Mouse (Mus musculus) A20 (cell line): Measurements from ENCODE around the gene Olfr1413.

Experiments
- DNase-seq: peaks from one replicate; pipeline ENCODE4 v3.0.0-alpha.2; 2011; ENCODE audit warnings: low read depth, low spot score

Gene Olfr1413

GRCm38 (mm10) chr1:92571022-92571421 is at the start of gene Olfr1413:
Gene Olfr1413, plus strand, starts transcription at chr1:92571322.
- DNase-seq = no peak

- peak; percentile 48 for DNase-seq
Observed at GRCm38 (mm10) chr1:92521376-92521775, 49.7 kb upstream of the Olfr1413 start.

GRCm38 (mm10) chr1:92523764-92524163 is 47.4 kb upstream of the Olfr1413 start:
- DNase-seq = no peak

GRCm38 (mm10) chr1:92536972-92537371 is 34.1 kb upstream of the Olfr1413 start:
- peak; percentile 89 for DNase-seq

- peak; percentile 41 for DNase-seq
Observed at GRCm38 (mm10) chr1:92539071-92539470, 32.1 kb upstream of the Olfr1413 start.

GRCm38 (mm10) chr1:92545929-92546328 is 25.2 kb upstream of the Olfr1413 start:
- DNase-seq = no peak

GRCm38 (mm10) chr1:92585479-92585878 is 14.4 kb downstream of the Olfr1413 start, which contains the start of gene Olfr1412:
Gene Olfr1412, plus strand, starts transcription at chr1:92585779.
- no peak for DNase-seq

- DNase-seq = no peak
Observed at GRCm38 (mm10) chr1:92594111-92594510, 23.0 kb downstream of the Olfr1413 start, which contains the start of gene Olfr1411. Gene Olfr1411, plus strand, starts transcription at chr1:92594411.

GRCm38 (mm10) chr1:92596019-92596418 is 24.9 kb downstream of the Olfr1413 start:
- DNase-seq = no peak

GRCm38 (mm10) chr1:92605482-92605881 is 34.4 kb downstream of the Olfr1413 start, which contains the start of gene Olfr1410:
Gene Olfr1410, plus strand, starts transcription at chr1:92605782.
- no peak for DNase-seq

- DNase-seq = no peak
Observed at GRCm38 (mm10) chr1:92607711-92608110, 36.6 kb downstream of the Olfr1413 start.

GRCm38 (mm10) chr1:92611008-92611407 is 39.9 kb downstream of the Olfr1413 start:
- DNase-seq = peak; percentile 67

GRCm38 (mm10) chr1:92613175-92613574 is 42.1 kb downstream of the Olfr1413 start:
- no peak for DNase-seq

- DNase-seq = peak; percentile 24
Observed at GRCm38 (mm10) chr1:92614516-92614915, 43.4 kb downstream of the Olfr1413 start.

- no peak for DNase-seq
Observed at GRCm38 (mm10) chr1:92616046-92616445, 44.9 kb downstream of the Olfr1413 start.

GRCm38 (mm10) chr1:92617488-92617887 is 46.4 kb downstream of the Olfr1413 start, which contains the start of gene Olfr12:
Gene Olfr12, plus strand, starts transcription at chr1:92617788.
- no peak for DNase-seq

GRCm38 (mm10) chr1:92618360-92618759 is 47.2 kb downstream of the Olfr1413 start:
- no peak for DNase-seq
